Mouse (Mus musculus) olfactory bulb, adult 2 months (tissue): ENCODE data around the gene Parp2.

Experiments used
- CTCF ChIP-seq: fragments of 200-500 bp; IDR thresholded peaks from 2 replicates; pipeline ENCODE4 v1.5.1; 2012; ENCODE audit warnings: low read depth, mild to moderate bottlenecking, low read length, moderate library complexity; ENCODE audit not compliant: insufficient read depth
- POLR2A ChIP-seq: fragments of 200-500 bp; IDR thresholded peaks from 2 replicates; pipeline ENCODE4 v1.6.1; 2012; ENCODE audit warnings: mild to moderate bottlenecking, low read depth, low read length, moderate library complexity; ENCODE audit not compliant: insufficient read depth

GRCm38 (mm10) chr14:50796464-50796863, 11.2 kb upstream of the Parp2 start:
- TF ChIP-seq CTCF (no peak), POLR2A (no peak)
